Mouse (Mus musculus): ENCODE data around the gene Nub1.
"Not testable (repeated sequence)": the region's sequence is repeated elsewhere in the genome, so short reads cannot be mapped to it uniquely, and the experiment has no call there.

The Nub1 gene

DNA sequence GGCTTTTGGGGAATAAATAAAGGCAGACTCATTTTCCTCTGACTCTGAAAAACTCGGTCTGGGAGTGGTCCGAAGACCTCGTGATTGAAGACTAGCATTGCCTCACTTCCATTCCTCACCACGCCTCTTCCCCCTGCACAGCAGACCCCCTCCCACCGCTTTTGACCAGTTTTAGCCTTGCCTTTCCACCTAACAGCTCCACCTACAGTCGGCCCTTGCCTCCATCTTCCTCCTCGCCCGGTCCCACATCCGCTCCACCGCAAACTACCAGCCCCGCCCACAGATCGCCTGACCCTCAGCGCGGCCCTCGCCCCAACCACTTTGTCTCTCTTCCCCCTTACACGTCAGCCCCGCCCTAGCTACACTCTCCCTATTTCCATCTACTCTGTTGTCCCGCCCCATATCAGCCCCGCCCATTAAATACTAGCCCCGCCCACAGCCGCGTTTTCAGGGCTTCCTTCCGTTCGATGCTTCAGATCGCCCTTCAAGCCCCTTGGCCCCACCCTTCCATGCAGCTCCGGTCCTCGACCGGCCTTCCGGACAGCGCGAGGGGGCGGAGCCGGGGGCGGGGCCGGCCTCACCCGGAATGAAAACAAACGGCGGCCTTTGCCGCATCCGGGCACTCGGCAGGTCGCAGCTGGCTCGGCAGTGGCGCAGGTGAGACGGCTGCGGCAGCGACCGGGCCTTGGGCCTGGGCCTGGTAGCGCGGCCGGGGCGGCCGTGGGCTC lies at the start of gene Nub1:
Gene Nub1, plus strand, starts transcription at position 167 of the 728 bp plus-strand sequence.
- DNase-seq (ENCODE audit: low spot score in 2 of 2): peak; percentile 93 to 95

DNA sequence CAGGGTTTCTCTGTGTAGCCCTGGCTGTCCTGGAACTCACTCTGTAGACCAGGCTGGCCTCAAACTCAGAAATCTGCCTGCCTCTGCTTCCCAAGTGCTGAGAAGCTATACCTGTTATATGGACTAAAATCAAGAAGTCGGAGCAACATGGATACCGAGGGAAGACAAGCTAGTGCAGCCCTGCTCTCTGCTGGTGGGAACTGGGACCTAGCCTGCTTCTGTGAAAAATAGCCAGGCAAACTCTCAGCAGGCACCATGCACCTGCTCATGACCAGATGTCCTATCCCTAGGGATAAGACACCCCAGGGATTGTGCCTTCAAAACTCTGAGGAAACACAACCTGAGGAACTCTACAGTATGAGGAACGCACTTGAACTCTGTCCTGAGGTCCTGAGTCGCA lies 48.3 kb upstream of the Nub1 start:
- no peak for DNase-seq (ENCODE audit: low spot score in 2 of 2)

DNA sequence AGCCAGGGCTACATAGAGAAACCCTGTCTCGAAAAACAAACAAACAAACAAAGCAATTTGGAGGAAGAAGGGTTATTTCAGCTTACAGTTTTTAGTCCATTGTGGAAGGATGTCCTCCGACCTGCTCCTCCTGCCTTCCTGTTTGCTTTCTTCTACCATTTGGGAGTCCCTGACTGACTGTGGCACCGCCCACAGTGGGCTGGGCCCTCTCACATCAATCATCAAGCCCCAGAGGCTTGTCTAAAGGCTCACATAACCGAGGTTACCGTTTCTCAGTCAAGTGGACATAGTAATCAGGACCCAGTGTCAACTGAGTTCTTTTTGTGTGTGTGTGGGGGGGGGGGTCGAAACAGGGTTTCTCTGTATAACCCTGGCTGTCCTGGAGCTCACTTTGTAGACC lies 47.2 kb upstream of the Nub1 start:
- DNase-seq (ENCODE audit: low spot score in 2 of 2): no peak

DNA sequence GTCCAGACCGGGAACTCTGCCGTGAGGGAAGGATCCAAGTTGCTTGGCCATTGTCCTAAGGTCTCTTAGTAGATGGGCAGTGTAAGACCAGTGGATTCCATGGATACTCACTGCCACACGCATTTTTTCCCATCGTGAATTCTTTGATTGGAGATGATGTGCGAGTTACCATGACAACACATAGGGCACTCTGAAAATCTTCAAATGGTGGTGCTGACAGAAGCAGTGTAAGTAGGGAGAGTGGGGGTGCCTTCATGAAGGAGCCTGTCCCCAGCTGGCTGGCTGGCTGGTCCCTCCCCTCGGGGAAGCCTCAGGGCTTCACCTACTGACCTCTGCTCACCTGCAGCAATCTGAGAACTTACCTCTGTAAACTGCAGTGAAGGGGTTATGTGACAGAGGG lies 46.3 kb upstream of the Nub1 start:
- DNase-seq (ENCODE audit: low spot score in 2 of 2): no peak

DNA sequence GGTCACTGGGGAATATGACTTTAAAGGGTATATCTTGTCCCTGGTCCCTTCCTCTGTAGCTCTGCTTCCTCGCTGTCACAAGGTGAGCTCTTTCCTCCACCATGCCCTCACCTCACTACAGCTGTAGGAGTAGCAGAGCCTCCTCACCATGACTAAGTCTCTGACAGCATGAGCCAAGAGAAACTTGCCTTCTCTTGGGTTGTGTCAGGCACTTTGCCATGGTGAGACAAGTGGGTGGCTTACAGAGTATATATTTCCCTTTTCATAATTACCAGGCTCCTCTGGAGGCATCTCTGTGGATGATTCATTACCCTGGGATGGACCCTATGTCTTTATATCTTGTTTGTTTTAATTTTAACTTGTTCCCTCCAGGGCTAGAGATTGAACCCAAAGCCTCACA lies 39.9 kb upstream of the Nub1 start:
- no peak for DNase-seq (ENCODE audit: low spot score in 2 of 2)

DNA sequence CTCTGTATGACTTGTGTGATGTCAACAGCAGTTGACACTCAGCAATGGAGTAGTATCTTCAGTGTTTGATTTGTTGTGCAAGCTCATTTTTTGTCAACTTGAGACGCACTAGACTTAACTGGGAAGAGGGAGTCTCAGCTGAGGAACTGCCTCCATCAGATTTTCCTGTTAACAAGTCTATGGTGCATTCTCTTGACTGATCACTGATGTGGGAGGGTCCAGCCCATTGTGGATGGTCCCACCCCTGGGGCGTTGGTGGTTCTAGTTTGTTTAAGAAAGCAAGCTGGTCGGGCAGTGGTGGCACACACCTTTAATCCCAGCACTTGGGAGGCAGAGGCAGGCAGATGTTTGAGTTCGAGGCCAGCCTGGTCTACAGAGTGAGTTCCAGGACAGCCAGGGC lies 36.1 kb upstream of the Nub1 start:
- DNase-seq (ENCODE audit: low spot score in 2 of 2): no peak

DNA sequence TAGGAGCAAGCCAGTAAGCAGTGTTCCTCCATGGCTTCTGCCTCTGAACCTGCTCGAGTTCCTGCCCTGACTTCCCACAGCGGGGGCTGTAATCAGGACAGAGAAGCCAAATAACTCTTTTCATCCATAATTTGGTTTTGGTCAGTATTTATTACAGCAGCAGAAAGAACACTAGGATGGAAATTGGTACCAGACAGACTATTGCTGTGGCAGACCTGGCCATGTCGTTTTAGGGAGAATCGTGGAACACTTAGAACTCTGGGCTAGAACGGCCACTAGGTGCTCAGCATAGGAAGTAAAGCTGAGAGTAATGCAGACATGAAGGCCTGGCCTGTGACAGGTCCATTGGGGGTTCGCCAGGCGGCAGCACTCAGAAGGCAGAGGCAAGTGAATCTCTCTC lies 35.6 kb upstream of the Nub1 start:
- no peak for DNase-seq (ENCODE audit: low spot score in 2 of 2)

DNA sequence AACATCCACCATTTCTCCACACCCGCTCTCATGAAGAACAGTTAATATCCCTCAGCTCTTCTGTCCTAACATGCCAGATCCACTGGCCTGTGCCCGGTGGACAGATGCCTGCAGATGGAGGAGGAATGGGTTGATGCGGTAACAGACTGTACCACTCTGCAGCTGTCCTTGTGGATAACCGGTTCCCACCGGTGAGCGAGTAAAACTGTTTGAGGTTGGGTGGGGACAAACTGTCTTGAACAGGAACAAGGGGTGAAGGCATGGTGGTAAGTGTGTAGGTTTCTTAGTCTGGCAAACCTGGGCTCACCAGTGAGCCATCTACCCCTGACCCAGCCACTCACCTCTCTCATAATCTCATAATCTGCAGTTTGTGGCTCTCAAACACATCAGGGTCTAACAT lies 34.0 kb upstream of the Nub1 start:
- no peak for DNase-seq (ENCODE audit: low spot score in 2 of 2)

DNA sequence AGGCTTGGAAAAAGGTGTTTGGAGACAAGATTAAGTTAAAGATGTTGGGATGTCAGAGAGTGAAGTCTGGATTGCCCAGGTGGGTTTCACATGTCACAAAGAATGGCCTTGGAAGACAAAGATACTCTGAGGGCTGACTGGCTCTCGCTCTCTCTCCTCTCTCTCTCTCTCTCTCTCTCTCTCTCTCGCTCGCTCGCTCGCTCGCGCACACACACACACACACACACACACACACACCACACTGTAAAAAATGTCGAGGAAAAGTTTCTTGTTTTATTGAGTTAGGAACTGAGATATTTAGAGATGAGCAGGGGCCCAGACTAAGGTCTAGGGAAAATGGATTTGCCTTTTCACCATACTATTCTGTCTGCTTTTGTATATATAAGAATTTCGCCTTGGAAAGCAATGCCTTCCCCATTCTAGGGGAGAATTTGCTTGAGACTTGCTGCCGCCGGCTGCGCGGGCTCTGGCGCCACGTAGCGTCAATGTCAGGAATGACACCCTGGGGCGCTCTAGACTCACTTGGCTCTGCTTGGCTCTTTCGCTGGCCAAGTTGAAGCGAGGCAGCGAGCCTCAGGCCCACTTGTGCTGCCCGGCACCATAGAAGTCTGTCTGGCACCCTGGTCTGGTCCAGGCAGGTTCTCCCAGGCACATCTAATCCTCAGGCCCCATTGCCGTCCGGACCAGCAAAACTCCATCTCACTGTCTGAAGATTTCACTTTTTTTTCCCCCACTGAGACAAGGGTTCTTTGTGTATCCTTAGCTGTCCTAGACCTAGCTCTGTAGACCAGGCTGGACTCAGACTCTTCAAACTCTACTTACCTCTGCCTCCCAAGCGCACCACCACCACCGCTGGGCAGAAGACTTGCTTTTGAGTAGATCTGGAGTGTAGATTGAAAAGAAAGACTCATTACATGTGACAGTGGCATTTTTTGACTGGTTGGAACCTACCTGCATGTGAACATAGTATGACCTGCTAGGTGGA lies 33.3 kb upstream of the Nub1 start:
- peak; percentile 91 for DNase-seq (ENCODE audit: low spot score in 2 of 2)

DNA sequence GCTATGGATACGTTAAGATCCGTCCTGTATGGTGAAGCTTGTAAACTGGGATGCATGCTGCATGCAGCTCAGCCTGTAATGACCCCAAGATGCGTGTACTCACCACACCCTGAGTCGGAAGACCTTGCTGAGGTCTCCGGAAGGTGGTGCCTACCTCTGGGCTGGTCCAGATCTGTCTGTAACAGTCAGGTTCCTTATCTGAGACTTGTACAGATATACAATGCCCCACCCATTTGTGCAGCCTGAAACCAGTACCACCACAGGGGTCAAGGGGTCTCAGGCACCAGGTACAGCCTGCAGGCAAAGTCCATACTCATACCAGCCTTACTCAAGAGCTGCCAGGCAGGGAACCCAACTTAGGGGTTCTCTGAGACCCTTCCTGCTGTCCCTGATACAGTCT lies 32.6 kb upstream of the Nub1 start:
- no peak for DNase-seq (ENCODE audit: low spot score in 2 of 2)

DNA sequence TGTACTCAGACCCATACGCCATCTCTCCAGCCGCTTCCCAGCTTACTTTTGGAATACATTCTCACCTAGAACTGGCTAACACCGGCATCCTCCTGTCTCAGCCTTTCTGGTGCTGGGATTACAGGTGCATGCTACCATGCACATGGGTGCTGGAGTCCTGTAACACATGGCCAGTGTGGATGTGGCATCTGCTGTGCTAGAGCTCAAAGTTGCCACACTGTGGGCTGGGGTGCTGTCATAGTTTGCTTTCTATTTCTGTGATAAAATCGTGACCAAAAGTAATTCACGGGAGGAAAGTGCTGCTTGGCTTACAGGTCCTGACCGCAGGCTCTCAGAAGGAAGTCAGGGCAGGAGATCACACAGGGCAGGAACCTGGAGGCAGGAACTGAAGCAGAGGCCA lies 30.8 kb upstream of the Nub1 start:
- DNase-seq (ENCODE audit: low spot score in 2 of 2): no peak

DNA sequence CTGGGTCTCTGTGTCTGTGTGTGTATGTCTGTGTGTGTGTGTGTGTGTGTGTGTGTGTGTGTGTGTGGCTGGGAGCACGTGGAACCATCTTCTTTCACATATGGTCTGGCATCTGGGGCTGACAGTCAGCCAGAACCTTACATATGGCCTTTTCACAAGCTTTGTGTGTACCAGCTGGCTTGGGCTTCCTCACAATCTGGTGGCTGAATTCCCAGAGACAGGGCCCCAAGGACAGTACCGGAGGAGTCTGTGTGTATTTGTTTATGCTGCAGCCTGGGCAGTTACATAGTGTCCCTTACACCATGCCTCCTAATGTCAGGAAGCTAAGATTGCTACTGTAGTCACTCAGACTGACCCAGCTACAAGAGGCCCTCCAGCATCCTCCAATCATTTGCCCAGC lies 28.2 kb upstream of the Nub1 start:
- DNase-seq (ENCODE audit: low spot score in 2 of 2): no peak

DNA sequence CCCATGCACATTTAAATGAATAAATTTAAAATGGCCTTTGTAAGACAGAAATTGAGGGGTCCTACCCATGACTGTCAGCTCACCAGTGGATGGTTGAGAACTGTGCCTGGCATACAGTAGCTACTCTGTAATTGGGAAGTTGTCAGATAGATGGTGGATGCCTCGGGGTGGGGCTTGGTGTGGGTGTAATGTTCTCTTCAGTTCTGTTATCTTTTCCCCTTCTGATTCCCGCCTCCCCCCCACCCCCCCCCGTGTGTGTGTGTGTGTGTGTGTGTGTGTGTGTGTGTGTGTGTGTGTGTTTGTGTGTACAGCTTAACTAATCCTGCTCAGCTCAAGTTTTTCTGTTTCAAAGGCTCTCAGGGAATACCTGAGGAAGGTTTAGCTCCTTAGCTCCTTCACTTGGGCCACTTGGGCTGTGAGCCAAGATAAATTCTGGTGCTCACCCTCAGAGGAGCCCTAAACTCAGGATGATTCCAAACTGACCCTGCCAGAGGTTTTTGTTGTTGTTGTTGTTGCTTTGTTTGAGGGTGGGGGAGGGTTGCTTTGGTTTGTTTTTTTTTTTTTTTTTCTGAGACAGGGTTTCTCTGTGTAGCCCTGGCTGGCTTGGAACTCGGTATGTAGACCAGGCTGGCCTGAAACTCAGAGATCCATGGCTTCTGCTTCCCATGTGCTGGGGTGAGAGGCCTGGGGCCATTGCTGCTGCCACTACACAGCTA lies 25.5 kb upstream of the Nub1 start:
- DNase-seq (ENCODE audit: low spot score in 2 of 2): no peak

DNA sequence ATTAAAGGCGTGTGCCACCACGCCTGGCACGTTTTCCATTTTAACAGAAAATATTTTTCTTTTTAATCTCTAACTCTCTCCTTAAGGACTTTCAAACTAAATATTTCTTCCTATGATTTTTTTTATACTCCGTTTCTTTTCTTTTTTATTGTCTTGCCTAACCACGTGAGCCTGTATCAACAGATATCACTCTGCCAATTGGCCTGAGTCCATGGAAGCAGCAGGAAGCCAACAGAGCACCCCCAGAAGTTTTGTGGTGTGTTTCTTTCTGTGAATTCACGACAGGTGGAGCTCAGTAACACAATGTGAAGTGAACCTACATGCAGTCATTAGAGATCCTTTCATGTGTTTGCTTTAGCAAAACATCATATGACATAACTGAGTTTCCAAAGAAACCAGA lies 23.9 kb upstream of the Nub1 start:
- DNase-seq (ENCODE audit: low spot score in 2 of 2): no peak

DNA sequence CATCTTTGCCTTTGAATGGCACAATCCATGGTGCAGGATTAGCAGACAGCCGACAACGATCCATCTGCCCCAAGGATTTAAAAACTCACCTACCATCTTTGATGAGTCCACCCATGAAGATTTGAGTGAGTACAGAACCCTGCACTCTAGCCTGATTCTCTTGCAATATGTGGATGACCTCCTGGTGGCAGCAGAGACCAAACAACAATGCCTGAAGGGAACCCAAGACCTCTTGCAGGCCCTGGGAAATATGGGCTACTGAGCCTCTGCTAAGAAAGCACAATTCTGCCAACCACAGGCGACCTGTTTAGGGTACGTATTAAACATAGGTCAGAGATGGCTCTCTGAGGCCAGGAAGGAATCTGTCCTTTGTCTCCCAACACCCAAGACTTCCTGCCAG lies 11.1 kb upstream of the Nub1 start:
- DNase-seq (ENCODE audit: low spot score in 2 of 2): peak; percentile 87 to 89

DNA sequence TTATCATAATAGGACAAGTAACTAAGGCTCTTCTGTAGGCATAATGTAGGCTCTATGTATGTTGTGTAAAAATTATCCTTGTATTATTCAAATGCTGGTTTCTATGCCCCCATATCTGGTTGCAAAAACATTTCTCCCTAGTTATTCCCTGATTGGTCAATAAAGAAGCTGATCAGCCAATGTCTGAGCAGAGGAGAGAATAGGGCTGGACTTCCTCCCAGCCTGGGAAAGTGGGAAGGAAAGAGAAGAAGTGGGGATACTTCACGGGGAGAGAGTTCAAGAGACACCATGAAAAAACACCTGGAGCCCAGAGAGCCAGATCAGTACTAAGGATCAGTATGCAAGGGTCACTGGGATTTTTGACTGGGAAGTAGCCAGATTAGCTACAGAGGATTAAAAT lies 3.9 kb upstream of the Nub1 start:
- DNase-seq (ENCODE audit: low spot score in 2 of 2): no peak

DNA sequence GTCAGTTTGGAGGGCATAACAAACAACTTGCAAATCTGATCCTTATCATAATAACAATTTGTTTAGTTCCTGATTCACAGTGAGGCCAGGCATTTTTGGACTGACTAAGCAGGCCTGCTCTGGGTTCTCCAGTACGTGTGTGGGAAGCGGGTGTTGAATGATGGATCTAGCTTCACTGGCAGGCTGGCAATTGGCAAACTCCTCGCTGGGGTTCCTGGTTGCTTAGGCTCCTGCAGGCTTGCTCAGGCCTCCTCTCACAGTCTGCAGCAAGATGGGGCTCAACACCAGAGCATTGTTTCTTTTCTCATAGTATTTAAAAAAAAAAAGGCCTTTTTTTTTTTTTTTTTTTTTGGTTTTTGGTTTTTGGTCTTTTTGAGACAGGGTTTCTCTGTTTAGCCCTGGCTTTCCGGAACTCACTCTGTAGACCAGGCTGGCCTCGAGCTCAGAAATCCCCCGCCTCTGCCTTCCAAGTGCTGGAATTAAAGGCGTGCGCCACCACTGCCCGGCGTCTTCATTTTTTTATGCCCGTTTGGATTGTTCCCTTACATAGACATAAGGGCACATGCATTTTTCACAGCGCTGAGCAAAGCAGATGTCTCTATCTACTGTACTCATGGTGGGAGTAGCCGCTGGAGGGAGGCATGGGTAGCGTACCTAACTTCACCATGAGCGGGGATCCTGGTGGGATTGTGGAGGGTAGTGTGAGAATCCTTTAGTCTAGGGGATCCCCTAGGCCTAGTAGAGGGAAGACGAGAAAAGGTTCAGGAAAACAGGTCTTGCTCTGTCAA lies 560 bp upstream of the Nub1 start:
- peak; percentile 58 to 69 for DNase-seq (ENCODE audit: low spot score in 2 of 2)

DNA sequence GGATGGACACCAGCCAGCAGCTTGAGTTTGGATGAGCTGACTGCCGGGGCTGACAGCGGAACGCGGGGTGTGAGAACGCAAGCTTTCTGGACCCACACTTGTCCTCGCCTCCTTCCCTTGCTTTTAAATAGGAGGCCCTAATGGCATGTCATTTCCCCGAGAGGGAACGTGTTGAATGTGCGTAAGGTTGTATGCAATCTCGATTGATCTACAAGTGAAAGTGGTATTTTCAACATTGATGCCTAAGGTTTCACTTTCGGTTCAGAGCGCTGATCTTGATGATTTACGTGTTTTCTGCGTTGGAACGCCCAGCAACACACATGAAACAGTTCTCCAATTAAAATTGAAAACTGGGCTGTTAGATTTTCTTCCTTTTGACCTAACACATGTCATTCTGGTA lies 844 bp downstream of the Nub1 start:
- DNase-seq (ENCODE audit: low spot score in 2 of 2): peak in 1 of 2 experiments; percentile 47

DNA sequence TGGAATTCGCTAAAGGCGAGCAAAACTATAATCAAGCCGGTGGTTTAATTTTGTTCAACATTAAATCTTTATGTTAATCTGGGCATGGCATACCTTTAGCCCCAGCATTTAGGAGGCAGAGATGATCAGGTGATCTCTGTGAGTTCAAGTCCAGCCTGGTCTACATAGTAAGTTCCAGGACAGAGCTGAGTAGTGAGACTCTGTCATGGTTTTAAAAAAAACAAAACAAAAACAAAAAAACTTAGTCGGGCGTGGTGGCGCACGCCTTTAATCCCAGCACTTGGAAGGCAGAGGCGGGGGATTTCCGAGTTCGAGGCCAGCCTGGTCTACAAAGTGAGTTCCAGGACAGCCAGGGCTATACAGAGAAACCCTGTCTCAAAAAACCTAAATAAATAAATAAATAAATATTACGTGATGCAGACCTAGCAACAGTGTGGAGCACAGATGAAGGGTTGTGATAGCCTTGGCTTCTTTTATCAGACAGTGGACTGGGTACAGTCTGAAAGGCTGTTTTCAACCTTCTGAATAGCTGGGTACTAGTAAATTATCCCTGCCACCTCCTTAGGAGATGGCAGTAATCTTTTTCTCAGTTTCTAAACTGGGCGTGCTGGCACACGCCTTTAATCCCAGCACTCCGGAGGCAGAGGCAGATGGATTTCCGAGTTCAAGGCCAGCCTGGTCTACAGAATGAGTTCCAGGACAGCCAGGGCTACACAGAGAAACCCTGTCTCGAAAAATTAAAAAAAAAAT lies 1.5 kb downstream of the Nub1 start:
- DNase-seq (ENCODE audit: low spot score in 2 of 2): not testable (repeated sequence)

DNA sequence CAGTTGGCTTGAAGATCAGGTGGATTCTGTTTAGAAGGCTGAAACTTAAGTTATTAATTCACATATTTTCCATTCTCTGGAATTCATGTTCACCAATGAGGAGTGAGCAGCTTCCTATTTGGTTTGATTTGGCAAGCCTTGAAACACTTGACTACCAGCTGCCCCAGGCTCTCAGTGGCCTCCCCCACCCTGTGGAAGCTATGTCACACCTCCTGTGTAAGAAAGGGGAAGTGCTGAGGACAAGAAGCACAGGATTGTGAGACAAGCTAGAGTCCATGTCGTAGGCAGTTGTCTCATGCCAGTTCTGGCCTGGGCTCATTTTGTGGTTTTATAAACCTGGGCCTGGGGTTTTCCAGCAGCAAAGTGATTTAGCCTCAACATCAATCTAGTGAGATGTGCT lies 2.4 kb downstream of the Nub1 start:
- DNase-seq (ENCODE audit: low spot score in 2 of 2): no peak

DNA sequence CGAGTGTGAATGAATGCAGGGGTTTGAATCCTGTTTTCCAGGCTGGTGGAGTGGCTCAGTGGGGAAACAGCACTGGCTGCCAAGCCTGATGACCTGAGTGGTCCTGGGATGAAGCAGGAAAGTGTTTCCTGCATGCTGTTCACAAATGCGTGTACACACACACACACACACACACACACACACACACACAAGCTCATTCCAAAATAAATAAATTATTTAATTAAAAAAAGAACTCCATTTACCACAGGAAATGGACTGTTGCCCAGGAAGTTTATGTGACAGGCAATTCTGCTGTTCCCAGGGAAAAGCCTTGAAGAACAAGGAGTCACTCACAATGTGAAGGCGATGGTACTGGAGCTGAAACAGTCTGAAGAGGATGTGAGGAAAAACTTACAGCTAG lies 11.4 kb downstream of the Nub1 start:
- DNase-seq (ENCODE audit: low spot score in 2 of 2): no peak

Data from frontal cortex, postnatal 36 days (tissue).